Mouse (Mus musculus): ENCODE measurements around the gene Icam4.
"Not testable (repeated sequence)": the region's sequence is repeated elsewhere in the genome, so short reads cannot be mapped to it uniquely, and the experiment has no call there.

Icam4 gene

DNA sequence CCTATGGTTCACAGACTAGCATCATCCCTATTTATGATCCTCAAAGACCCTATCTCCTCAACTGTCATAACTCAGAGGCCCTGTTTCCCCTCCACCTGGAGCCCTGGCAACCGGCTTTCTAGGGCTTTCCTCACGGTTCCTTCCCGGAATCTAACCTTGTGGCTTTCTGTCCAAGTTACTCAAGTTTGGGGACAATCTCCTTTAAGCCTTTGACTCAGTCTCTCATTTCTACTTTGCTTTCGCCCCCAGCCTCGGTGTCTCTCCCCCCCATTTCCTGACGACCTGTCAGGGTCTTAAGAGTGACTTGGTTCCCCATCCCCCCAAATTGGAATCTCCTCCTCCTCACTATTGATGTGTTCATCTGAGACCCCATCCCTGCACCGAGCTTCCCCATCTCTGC is 3.3 kb downstream of the Icam4 start:
- intact Hi-C loops (cut with DNase I), result loop anchor here (5.0 kb wide), 1 partner anchor 105 kb away; no protein-coding TSS in a partner anchor

DNA sequence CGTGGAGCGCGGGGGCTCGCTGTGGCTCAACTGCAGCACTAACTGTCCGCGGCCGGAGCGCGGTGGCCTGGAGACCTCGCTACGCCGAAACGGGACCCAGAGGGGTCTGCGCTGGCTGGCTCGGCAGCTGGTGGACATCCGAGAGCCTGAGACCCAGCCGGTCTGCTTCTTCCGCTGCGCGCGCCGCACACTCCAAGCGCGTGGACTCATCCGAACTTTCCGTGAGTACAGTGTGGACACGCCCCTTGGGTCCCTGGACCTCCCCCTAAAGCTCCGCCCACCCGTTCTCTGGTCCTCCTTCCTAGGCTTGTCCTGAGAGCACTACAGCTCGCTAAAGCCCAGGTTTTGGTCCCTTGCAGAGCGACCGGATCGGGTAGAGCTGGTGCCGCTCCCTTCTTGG is 4.0 kb downstream of the Icam4 start:
- intact Hi-C loops (cut with DNase I), result loop anchor here (5.0 kb wide), 1 partner anchor 104 kb away; no protein-coding TSS in a partner anchor

DNA sequence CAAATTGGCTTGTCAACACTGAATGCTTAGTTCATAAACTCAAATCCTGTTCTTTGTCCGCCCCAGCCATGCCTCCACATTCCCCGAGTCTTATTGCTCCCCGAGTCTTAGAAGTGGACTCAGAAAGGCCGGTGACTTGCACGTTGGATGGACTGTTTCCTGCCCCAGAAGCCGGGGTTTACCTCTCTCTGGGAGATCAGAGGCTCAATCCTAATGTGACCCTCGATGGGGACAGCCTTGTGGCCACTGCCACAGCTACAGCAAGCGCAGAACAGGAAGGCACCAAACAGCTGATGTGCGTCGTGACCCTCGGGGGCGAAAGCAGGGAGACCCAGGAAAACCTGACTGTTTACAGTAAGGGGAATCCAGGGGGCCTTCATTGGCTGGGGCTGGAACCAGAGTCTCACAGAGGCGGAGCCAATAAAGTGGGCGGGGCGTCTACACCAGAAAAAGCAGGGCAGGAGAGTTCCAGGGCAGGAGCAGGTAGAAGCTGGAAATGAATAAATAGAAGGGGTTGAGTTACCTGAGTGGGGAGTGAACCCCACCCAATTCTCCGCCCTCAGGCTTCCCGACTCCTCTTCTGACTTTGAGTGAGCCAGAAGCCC is 5.4 kb downstream of the Icam4 start:
- intact Hi-C loops (cut with DNase I), result loop anchor here (5.0 kb wide), 1 partner anchor 103 kb away; no protein-coding TSS in a partner anchor

DNA sequence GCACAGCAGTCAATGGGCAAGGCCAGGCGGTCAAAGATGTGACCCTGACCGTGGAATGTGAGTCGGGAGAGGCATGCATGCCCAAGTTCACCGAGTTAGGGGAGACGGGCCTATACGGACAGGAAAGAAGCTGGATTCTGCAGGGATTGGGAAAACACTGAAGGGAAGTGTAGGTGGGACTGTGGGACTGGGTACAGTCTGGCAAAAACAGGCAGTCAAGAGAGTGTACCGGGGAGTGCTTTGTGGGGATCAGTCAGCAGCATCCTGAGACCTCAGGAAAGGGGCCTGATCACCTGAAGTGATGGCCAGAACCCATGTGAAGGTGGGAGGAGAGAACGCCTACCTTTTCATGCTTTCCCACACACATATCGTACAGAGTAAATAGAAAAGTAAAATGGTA is 6.4 kb downstream of the Icam4 start:
- intact Hi-C loops (cut with DNase I), result no loop called here

DNA sequence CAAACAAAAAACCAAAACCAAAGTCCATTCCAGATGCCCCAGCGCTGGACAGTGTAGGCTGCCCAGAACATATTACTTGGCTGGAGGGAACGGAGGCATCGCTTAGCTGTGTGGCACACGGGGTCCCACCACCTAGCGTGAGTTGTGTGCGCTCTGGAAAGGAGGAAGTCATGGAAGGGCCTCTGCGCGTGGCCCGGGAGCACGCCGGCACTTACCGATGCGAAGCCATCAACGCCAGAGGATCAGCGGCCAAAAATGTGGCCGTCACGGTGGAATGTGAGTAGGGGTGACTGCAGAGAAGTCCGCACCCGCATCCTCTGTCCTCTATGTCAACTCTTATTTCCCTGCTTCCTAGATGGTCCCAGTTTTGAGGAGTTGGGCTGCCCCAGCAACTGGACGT is 7.0 kb downstream of the Icam4 start:
- intact Hi-C loops (cut with DNase I), result no loop called here

DNA sequence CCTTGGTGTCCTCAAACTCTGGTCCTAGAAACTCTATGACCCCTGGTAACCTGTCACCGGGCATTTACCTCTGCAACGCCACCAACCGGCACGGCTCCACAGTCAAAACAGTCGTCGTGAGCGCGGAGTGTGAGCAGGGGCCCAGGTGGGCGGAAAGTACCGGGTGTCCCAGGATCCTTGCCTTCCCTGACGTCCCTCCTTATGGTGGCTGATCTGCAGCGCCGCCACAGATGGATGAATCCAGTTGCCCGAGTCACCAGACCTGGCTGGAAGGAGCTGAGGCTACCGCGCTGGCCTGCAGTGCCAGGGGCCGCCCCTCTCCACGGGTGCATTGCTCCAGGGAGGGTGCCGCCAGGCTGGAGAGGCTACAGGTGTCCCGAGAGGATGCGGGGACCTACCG is 7.5 kb downstream of the Icam4 start:
- intact Hi-C loops (cut with DNase I), result no loop called here

DNA sequence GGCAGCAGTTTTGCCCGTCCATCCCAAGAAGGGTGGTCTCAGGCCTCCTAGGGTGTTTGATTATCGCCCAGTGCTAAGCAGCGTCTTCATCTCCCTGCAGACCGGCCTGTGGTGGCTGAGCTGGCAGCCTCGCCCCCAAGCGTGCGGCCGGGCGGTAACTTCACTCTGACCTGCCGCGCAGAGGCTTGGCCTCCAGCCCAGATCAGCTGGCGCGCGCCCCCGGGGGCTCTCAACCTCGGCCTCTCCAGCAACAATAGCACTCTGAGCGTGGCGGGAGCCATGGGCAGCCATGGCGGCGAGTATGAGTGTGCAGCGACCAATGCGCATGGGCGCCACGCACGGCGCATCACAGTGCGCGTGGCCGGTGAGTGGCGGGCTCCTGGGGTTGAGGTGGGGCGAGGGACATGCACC is 8.3 kb downstream of the Icam4 start:
- intact Hi-C loops (cut with DNase I), result no loop called here

DNA sequence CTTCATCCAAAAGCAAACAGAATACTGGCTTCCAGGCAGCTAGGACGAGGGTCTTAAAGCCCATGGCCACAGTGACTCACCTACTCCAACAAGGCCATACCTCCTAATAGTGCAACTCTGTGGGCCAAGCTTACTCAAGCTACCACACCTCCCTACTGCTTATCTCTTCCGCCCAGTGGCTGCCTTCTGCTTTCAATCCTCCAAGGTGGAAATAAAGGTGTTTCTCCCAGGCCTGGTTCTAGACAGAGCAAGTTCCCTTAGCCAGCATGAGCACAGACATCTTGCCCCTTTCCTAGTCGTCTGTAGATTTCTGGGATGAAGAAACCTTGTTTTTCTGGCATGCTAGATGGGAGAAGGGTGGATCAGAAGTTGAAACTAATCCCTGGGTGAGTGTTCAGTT is 10.6 kb downstream of the Icam4 start:
- intact Hi-C loops (cut with DNase I), result no loop called here

DNA sequence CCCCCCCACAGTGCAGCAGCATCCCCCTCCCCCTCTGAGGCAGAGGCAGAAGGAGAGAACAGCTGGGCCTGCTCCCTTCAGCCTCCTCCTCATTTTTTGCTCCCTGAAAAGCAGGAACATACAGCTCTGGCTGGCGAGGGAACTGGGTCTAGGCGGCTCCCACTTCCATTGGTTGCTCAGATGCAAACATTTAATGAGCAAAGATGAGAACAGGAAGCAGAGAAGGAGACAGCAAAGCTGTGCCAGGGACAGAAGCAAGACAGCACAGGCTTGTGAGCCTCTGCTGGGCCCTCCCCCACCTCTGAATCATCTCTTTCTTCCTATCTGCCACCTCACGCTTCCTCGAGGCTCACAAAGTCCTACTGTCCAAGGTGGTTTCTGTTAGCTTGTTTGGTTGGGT is 12.1 kb downstream of the Icam4 start:
- intact Hi-C loops (cut with DNase I), result no loop called here

DNA sequence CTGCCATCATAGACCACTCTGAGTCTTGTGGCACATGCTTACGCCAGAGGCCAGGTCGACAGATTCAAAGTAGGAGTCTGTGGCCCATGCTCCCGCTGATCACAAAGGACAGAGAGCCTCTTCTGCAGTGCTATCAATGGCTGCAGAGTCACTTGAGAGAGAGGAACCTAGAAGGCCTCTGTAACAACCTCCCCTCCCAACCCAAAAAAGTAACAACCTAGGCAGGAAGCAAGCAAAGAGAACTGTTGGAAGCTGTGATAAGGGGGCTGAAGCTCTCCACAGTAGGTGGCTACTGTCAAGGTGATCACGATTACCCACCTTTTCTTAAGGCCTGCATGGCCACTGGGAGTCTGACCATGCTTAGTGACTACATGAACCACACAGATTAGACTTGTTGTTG is 14.4 kb downstream of the Icam4 start:
- intact Hi-C loops (cut with DNase I), result no loop called here

DNA sequence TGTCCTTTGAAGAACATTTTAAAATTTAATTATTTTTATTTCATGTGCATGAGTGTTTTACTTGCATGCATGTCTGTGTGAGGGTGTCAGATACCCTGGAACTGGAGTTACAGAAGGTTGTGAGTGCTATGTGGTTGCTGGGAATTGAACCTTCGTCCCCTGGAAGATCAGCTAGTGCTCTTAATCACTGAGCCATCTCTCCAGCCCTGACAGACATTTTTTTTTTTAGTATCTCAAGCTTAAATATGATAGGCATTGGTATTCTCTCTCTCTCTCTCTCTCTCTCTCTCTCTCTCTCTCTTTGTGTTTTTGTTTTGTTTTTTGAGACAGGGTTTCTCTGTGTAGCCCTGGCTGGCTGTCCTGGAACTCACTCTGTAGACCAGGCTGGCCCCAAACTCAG is 15.6 kb downstream of the Icam4 start:
- intact Hi-C loops (cut with DNase I), result not testable (repeated sequence)

DNA sequence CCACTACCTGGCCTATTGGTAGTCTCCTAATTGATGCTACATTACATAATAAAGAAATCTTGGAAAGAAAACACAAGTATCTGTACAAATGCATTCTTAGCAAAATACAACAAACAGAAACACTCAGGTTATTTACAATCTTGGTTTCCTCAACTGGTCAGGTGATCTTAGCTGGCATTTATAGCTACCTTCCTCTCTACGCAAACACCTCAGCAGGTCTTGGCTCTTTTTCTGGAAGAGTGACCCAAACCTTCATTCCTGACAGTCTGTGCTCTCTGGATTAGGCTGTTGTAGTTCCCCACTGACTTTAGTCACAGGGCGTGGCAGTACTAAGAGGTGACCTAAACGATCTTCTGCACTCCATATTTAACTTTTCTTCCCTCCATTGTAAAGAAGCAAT is 16.1 kb downstream of the Icam4 start:
- intact Hi-C loops (cut with DNase I), result no loop called here

DNA sequence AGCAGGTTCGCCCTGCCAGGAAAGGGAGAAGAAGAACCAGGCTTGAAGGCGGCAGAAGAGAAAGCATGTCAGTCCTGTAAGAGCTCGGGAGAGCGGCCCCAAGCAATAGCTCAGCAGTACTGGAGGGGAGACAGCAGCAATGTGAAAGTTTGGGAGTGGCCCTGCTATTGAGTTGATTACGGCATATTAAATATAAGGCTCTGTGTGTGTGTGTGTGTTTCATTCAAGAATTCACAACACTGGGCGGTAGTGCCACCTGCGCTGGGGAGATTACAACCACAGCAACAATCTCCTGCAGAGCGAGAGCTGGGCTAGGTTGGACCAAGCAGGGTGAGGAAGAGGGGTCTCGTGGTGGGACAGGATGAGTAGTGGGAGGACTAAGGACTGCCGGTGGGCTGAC is 22.4 kb downstream of the Icam4 start:
- intact Hi-C loops (cut with DNase I), result no loop called here

DNA sequence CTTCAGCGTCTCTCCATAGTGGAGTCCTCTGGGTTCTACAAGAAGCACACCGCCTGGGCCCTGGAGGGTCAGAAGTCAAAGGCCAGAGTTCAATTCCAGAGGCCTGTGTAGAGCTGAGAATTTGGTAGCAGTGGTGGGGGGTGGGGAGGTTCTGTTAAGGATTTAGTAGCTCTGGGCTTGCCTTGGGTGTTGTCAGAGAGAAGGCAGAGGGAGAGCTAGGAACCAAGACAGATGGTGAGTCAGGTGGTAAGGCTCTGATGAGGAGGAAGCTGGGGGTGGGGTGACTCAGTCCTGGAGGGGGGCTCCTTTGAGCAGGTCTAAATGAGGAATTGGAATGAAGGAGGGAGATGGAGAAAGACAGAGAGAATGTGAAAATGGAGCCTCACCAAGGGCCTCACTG is 33.8 kb downstream of the Icam4 start:
- intact Hi-C loops (cut with DNase I), result no loop called here

DNA sequence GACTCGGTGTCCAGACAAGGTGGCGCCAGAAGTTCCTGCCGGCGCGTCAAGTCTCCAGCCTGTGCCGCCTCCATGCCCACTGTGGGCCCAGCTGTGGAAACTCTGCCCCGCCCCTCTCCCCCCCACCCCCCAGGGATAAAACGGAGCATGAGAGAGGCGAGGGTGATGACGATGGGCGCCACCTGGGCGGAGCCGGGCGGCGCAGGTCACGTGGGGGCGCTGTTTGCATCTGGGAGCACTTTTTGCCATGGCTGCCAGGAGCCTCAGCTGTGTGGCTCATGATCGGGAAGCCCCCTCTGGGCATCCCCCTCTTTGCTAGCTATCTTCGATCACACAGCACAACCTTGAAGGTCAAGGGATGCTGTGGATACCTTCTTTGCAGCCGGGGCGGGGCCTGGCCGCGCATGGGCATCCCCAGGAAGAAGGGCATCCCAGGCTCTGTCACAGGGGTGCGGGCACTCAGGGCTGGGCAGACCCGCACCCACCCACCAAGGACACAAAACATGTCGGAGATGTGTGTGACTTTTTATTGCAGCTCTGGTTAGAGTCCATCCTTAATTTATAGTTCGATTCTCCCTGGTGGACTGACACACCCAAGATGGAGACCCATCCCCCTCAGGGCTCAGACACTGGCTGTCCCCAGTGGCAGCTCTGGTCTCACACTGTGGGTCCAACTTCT is 38.0 kb downstream of the Icam4 start, which contains the start of gene Zglp1:
Gene Zglp1 (minus strand): TSS at position 88 of the 679 bp plus-strand sequence.
- intact Hi-C loops (cut with DNase I), result no loop called here

DNA sequence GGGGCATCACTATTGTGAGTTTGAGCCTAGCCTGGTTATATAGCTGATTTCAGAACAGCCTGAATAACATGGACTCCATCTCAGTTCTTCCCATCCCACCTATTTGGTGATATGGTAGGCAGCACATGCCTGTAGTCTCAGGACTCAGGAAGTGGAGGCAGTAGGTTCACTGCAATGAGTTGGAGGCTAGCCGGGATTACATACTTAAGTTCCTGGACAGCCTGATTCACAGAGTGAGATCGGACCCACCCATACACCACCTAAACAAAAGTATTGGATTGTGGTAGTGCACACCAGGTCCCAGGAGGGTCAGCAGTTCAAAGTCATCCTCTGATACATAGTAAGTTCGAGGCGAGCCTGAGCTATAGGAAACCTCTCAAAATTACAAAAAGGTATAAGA is 43.5 kb downstream of the Icam4 start:
- intact Hi-C loops (cut with DNase I), result no loop called here

DNA sequence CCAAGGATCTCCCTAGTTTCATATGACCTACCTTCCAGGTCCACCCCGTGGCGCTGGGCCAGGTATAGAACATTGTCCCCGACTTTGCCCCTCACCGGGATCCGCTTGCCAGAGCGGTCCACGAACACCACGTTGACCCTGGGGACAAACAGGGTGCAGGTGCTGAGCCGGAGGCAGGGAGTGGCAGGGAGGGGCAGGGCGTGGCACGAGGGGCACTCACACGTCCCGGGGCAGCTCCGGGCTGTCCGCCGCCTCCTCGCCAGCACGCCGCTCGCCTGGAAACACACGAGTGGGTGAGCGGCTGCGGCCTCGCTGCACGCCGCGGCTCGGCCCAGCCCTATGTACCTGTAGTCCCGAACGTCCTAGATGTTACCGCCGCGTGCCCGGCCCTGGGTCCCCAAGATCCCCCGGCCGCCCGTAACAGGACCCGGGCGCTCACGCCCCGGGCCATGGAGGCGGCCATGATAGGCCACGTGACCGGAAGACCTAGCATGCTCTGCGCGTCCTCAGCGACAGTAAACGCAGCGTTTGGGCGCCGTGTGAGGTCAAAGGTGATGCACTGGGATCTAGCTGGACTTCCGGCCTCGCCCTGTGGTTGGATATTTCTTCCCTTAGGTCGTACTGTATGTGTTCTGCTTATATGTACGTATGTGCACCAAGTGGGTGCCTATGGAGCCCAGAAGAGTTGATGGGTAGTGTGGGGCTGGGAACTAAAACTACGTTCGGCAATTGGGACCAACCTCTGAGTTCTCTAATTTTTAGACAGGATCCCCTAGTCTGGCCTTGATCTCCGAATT is 44.1 kb downstream of the Icam4 start, which contains the start of the genes Gm49373 and Fdx1l:
Gene Gm49373 (minus strand): TSS at position 53 of the 797 bp plus-strand sequence.
Gene Fdx1l (minus strand): TSS at position 571 of the 797 bp plus-strand sequence.
- intact Hi-C loops (cut with DNase I), result no loop called here

DNA sequence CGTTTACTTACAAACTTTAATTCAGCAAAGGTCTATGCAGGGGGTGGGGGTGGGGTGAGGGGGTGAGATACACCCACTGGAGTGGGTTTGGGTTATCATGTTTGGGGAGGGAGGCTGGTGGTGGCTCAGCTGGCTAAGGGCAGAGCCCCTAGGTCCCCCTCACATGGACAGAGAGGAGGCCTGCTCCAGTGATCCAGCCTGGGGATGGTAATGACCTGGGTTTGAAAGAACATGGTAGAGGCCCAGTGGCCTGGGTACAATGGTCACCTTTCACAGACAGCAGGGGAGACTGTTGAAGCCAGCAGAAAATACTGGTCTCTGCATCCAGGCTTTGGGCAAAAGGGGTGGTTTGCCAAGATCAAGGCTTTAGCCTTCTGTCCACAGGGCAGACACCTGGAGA is 45.0 kb downstream of the Icam4 start:
- intact Hi-C loops (cut with DNase I), result no loop called here

DNA sequence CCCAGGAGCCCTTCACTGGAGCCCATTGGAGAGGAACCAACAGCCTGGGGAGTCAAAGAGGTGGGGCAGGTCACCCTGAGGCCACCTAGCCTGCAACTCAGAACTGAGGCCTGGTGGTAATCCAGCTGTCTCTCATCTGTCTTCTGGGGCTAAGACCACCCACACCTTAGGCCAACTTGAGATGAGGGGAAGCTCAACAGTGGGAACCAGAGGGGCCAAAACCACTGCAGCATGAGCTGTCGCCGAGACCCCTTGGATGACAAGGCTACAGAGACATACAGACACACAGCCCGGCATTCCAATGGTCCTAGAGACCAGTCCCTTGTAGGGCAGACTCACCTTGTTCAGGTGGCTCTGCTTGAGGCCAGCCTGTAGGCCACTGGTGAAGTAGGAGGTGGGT is 46.5 kb downstream of the Icam4 start:
- intact Hi-C loops (cut with DNase I), result no loop called here

Measured in adrenal gland (tissue).